Mouse (Mus musculus) NIH3T3 (cell line): ENCODE results near the gene Abcg4.
"Not testable (repeated sequence)": the region's sequence is repeated elsewhere in the genome, so short reads cannot be mapped to it uniquely, and the experiment has no call there.

Experiments
- DNase-seq: peaks from one replicate; pipeline ENCODE4 v3.0.0-alpha.2; 2012; ENCODE audit warnings: low read depth

Gene Abcg4

DNA sequence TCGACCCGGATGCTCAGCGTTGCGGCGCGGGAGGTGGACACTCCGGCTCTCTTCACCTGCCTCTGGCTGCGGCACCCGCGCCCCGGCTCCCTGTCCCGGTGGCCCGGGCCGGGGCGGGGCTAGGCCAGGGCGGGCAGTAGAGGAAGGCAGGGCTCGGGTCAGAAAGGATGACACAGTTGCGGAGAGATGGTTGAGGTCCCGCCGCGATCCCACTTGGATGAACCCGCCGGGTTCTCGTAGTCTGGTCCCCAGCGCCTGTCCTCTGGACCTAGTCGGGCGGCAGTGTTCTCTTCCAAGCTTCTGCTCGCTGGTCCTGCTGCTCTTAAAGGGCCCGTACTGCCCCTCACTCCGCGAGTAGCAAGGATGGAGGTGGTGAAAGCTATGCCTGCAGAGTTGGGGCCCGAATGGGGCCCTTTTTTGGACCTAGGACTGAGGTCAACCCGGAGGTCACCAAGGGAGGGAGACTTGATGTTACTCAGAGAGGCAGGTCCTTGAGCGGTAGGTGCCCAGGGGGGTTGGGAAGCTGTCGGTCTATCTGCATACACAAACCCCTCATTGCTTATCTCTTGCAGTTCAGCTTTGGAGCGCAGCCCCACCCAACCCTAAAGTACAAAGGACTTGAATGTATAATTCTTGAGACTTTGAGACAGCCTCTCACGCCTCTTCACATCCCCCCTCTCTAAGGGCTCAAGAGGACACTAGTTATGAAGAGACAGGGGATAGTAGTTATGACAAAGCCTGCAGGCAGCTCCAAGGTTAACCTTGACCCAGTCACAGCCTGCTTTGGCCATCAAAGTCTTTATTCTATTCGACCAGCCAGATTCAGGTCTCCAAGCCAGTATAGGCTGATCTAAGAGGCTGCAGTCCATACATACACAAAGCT, at the start of gene Abcg4:
Gene Abcg4 (minus strand): TSS at position 540 of the 883 bp plus-strand sequence.
- no peak for DNase-seq

DNA sequence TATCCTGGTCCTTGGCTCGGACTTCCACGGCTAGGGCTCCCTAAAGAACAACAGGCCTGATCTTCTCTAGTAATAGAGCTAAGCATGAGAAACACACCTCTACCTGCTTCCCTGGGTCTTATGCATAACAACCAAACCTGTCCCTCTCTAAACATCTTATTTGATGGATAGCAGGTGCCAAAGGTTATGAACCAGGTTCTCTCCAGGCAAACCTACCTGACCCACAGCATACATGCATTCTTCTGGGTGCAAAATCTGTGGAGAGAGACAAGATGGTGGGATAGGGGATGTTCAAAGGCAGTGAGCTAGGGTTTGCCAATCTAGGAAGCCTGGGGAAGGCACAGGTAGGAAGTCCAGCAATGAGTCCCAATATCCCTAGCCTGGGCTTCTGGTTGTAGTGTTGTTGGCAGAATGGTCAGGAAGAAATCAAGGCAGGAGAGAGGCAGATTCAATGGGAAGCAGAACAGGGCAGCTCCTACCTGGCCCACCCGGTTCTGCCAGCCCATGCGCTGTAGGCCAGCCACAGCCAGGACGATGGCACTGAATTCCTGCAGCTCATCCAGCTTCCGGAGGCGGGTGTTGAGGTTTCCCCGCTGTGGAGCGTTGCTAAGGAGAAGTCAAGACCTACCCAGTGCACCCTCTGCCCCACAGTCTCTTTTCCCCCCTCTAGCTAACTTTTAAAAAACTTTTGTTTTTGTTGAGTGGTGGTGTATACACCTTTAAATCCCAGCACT, 49.2 kb upstream of the Abcg4 start:
- no peak for DNase-seq

DNA sequence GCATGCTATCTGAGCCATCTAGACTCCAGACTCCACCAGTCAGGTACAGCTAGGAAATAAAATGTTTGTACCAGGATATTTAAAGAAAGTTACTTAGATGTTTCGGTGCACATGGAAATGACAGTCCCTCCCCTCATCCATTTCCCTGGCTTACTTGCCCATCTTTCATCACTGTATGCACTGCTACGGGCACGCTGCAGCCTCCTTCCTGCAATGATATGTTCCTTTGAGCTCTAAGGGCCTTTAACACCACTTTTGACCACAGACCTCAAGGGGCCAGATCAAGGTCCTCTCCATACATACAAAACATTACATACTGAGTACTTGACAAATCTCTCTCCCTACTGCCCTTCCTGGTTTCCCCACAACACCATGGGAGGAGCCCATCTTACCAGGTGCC, 48.5 kb upstream of the Abcg4 start:
- no peak for DNase-seq

DNA sequence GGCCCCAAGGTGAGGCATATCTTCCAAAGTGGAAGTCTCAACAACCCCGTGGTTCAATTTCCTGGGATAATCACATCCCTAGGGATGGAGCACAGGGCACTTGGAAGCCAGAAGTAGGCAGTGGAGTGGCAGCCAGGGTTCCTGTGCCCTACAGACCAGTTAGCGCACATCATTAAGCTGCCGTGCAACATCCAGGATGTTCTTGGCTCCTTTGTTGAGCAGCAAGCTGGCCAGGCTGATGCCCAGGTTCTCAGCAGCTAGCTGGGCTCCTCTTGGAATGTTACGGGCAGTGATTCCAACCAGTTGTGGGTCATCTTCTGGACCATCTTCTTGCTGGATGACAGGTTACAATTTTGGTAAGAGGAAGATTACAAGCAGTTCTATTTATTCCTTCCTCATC, 48.1 kb upstream of the Abcg4 start:
- not testable (repeated sequence) for DNase-seq

DNA sequence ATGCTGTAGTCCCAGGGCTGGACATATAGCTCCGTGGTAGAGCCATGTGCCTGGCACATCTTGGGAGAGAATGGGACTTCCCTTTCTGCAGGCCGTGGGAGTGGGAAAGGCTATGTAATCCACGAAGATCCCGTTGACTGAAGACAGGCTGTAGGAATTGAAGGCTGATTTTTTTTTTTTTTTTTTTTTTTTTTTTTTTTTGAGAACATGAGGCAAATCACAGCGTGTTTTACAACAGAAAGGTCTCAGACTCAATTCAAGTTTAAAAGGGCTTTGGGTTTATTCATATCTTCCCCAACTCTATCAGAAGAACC, 47.6 kb upstream of the Abcg4 start:
- no peak for DNase-seq

DNA sequence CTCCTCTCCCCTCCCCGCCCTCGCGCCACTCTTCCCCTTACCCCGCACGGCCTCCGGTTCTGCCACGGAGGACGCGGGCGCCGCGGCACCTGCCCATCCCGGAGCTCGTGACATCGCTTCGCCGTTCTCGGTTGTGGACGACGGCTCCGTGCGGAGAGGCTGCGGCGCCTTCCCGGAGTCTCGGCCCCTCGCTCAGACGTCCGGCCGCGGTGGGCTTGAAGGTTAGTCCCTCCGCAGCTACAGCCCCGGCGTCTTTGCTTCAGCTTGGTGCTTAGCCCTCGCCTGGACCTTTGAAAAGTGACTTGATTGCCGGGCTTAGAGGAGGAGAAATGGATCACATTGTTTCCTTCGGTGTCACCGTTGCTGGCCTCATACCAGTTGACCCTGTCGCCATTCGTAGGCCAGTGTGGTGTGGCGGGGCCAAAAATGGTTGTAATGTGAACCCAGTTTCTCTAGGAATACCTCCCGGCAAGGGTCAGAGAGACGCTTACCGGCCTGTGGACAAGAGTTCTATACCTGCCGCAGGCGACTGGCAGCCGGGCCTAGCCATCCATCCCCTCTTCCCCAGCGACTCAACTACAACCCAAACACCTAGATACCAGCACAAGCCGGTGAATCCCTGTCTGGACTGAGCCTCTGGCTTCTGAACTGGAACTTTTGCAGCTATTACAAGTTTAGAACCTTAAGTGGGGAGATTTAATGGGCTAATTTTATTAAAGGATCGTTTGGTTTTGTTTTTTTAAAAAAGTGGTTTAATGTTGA, 47.1 kb upstream of the Abcg4 start:
- DNase-seq = no peak

DNA sequence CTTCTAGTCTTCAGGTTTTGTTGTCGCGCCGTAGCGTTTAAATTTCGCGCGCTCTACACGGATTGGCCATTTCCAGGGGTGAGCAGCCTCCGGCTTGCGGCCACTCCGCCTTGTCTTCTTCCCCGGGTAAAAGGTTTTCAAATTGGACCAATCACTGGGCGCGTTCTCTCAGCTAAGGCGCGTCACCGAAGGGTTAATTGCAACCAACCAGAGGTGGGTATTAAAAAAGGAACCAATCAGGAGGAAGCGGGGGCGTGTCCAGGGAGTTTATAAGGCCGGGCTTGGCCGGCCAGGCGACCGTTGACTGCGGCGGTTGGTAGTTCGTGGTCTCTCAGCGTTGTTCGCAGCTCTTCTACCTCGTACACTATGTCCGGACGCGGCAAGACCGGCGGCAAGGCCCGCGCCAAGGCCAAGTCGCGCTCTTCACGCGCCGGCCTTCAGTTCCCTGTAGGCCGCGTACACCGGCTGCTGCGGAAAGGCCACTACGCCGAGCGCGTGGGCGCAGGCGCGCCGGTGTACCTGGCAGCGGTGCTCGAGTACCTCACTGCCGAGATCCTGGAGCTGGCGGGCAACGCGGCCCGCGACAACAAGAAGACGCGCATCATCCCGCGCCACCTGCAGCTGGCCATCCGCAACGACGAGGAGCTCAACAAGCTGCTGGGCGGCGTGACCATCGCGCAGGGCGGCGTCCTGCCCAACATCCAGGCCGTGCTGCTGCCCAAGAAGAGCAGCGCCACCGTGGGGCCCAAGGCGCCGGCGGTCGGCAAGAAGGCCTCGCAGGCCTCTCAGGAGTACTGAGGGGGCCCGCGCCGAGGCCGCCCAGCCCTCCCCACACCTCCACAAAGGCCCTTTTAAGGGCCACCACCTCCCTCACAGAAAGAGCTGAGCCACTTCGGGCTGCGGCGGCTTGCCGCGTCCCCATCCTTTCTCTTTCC, 46.2 kb upstream of the Abcg4 start, which contains the start of gene H2afx:
Gene H2afx (plus strand): TSS at position 299 of the 935 bp plus-strand sequence.
- peak; percentile 97 for DNase-seq

DNA sequence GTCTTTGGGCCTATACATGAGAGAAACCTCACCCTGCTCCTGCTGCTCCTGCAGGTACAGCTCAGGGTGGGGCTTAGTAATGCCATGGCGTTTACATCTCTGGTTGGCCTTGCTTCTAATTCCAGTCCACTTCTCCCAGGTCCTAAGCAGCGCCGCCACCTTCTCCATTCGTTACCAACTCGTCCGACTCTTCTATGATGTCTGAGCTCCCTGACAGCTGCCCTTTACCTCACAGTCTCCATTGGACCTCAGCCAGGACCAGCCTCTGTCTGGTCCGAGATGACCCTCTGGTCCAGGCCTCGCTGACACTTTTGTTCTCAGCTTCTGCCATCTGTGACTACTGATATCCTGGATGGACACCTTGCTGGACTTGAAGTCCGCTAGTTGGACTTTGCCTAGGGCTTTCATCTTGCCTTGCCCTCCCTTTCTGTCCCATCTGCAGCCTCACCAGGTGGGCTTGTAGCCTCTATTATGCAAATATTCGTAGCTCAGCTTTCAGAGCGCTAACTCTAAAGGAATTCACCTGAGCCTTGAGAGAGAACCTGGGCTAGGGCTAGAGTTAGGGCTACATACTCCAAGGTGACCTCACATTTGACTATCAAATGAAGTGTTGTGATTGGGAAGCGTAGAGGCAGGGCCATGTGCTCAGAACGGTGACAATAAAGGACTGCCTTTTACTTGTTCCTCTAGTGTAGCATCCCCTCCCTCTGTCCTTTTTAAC, 44.7 kb upstream of the Abcg4 start:
- DNase-seq = no peak

DNA sequence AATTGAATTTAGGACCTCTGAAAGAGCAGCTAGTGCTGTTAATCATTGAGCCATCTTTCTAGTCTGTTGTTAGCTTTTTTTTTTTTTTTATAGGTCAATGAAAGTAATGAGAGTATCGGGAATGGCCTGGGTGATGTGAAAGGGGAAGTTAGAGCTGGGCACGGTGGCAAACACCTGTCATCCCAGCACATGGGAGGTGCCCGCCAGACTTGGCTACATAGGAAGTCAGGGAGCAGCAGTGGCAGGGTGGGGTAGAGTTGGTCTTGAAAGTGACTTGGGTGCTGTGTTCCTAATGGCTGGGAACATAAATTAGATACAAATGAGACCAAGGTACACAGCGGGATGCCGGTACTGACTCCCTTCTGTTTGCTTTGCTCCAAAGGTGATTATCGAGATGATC, 42.3 kb upstream of the Abcg4 start:
- no peak for DNase-seq

DNA sequence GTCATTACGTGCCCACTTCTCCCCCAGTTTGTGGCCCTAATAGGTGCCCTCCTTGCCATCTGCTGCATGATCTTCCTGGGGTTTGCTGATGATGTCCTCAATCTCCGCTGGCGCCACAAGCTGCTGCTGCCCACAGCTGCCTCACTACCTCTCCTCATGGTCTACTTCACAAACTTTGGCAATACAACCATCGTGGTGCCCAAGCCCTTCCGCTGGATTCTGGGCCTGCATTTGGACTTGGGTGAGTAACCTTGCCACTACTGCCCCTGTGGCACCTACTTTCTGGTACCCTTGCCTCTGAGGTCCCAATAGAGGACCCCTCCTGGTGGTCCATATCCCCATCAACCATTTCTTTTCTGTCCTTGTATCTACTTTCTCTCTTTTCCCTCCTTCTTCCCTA, 39.5 kb upstream of the Abcg4 start:
- DNase-seq = no peak

DNA sequence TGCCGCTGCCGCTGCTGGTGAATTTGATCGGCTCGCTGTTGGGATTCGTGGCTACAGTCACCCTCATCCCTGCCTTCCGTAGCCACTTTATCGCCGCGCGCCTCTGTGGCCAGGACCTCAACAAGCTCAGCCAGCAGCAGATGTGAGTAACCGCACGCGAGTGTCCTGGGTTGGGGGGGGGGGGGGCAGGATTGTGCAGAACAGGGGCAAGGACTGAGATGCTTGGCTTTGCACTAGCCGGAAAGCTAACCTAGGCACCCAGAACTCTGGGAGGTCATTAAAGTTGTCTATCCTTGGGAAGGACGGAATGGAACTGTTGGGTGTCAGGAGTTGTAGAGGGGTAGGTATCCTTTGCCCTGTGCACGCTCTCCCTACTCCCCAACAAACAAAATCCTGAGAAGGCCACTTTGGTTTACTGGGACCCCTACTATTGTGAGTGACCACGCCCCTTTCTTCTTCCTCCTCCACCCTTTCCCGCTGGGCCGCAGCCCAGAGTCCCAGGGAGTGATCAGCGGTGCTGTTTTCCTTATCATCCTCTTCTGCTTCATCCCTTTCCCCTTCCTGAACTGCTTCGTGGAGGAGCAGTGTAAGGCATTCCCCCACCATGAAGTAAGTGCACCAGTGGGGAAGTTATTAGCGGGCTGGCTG, 38.8 kb upstream of the Abcg4 start:
- peak; percentile 41 for DNase-seq

DNA sequence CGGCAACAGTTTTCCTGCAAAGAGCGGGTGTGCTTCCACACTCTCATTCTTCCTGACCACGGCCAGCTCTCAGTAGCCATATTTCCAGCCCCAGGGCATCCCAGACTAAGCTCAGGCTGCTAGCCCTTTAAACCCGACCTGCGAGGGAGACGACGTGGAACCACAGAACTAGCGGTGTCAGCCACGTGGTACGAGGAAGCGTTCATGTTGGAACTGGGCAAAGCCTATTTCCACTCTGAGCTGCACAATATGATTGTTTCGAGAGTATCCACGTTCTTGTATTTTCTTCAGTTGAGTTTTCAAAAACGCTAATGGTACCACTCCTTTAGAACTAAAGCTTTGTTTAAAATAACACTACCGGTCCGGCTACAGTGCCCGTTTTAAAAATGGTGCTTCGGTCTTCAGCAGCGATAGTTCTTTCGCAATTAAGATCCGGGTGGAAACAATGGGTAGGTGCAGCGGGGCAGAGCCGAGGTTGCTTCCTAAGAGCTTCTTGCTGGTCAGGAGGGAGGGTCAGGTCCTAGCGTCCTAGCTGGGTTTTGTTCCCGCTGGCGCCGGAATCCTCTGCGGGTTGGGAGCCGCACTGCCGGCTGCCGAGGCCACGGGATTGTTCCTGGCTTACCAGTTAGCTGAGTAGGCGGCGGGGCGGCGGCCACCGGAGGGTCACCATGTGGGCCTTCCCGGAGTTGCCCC, 38.1 kb upstream of the Abcg4 start:
- peak; percentile 88 for DNase-seq

DNA sequence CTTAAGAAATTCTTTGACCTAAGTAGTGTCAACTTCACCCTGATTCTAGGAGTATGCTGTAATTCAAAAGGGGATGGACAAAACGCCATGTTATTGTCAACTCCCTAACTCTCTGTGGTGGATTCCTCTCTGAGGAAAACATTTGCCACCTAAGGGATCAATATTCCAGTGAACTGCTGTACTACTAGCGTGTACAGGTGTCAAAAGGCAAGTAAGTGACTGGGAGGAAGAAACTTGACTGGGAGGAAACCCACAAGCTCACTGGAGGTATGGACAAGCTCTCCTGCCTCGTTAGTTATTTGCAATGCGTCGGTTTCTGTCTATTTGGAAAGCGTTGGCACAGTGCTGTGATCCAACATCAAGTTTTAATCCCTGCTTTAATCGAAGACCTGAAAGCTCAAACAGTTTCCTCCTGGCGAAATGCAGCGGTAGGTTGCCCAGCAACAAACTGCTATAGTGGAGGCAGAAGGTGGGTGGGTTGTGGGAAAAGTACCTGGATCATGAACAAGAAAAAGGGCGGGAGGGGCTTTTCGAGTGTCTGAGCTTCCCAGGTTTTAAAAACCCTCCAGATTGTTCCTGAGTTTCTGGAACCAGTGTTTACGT, 37.5 kb upstream of the Abcg4 start, which contains the start of gene Dpagt1:
Gene Dpagt1 (plus strand): TSS at position 252 of the 603 bp plus-strand sequence.
- no peak for DNase-seq

DNA sequence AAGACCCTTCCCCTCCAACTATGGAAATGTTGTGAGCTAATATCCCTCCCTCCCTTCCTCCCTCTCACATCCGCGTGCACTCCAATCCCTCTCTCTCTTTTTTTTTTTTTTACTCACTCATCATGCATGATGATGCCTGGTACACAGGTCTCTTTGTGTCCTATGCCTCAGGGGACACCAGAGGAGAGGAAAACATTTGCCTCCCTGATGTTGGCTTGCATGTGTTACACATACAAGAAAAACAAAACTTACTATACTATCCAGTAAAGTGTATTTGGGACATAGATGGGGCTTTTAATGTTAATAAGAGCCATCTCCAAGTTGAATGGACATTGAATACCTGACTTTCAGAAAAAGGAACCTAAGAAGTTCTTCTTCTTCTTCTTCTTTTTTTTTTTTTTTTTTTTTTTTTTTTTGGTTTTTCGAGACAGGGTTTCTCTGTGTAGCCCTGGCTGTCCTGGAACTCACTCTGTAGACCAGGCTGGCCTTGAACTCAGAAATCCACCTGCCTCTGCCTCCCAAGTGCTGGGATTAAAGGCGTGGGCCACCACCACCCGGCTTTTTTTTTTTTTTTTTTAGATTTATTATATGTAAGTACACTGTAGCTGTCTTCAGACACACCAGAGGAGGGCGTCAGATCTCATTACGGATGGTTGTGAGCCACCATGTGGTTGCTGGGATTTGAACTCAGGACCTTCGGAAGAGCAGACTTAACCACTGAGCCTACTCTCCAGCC, 36.8 kb upstream of the Abcg4 start:
- not testable (repeated sequence) for DNase-seq

DNA sequence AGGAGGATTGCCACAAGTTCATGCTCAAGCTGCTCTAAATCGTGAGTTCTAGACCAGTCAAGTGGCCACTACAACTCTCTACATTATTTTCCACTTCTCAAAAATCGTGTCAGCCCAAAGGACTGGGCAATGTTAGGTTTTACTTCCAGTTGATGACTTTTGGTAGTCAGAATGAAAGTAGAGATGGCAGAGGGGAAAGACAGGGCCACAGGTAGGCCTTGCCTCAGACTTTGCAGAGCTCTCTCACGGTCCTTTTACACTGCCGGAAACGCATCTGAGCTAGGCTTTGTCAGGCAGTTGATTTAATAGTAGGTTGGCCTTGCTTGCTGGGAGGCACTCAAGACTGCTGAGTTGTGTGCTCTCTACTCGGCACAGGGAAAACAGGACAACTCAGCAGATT, 35.7 kb upstream of the Abcg4 start:
- no peak for DNase-seq

DNA sequence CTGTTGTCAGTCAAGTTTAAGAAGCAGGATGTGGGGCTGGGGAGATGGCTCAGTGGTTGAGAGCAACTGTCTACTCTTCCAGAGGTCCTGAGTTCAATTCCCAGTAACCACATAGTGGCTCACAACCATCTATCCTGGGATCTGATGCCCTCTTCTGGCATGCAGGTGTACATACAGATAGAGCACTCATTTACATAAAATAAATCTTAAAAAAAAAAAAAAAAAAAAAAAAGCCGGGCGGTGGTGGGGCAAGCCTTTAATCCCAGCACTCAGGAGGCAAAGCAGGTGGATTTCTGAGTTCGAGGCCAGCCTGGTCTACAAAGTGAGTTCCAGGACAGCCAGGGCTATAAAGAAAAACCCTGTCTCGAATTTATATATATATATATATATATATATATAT, 35.2 kb upstream of the Abcg4 start:
- not testable (repeated sequence) for DNase-seq

DNA sequence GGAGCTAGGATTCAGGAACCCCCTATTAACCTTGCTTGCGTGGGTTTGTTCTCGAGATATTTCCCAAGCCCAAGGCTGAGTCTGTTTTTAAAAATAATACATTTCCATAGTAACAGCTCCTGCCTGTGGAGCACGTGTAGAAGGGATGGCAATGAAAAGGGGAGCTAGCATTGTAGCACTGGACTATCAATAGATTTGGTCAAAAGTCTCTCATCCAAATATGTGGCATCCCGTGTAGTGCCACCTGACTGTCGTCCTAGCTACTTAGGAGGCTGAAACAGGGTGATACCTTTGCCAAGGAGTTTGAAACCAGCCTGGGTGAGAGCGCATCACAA, 32.4 kb upstream of the Abcg4 start:
- peak; percentile 45 for DNase-seq
